Mouse (Mus musculus) kidney, postnatal 25 days (tissue): ENCODE results near the gene Ppp1r12c.
"Not testable (repeated sequence)": the region's sequence is repeated elsewhere in the genome, so short reads cannot be mapped to it uniquely, and the experiment has no call there.

Source experiments
- DNase-seq, 2 experiments: peaks; one replicate each; pipeline ENCODE4 v3.0.0; 2021; ENCODE audit warnings: mixed read lengths in 2 of 2

The Ppp1r12c gene

DNA sequence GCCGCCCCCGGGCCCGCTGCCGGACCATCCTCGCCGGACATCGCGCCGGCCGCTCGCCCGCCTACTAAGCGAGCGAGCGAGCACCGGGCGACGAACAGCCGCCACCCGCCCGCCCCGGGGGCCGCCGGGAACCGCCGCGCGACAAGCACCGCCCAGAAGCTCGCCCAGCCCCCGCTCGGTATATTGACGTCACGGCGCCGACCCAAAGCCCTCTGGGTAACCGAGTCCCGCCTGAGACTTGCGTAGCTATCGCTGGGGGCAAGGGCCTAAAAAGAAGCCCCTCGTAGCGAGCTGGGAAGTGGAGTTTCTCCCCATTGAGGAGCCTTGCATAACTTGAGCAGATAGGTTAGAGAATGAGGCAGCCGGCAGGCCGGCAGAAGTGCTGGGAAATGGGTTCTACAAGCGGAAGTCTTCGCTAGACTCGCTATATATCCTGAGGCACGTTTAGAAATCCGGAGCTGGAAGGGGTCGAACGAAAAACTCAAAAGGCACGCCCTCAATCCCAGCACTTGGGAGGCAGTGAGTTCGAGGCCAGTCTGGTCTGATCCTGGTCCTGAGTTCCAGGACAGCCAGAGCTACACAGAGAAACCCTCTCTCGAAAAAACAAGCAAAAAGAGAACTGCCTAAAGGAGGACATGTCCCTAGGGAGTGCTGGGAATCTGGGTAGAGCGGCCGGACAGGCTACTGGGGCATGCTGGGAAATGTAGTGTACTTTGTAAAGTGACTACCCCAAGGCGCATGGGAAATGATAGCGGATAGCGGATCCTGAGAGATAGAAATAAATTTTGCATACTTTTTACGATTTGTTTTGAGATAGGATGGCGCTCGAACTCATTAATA lies at the start of gene Ppp1r12c:
Ppp1r12c (minus strand) TSS at position 123 of the 840 bp plus-strand sequence.
- peak; percentile 96 to 97 for DNase-seq

DNA sequence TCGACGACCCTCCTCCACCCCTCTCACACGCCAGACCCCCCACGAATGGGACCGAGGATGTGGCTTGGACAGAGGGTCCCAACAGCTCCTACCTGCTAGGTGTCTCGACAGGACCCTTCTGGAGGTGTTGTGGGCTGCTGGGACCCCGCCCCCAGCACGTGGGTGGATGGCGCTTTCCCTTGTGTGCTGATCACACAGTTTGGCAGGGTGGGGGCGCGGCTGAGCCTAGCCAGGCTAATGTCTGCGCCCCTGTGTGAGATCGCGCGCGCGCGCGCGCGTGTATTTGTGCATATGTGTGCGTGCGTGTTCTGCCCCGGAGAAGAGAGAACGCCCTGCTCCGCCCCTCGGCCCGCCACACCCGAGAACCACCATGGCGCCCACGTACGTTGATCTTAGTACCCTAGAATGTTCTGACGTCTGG lies 45.8 kb upstream of the Ppp1r12c start, which contains the start of gene Syt5:
Syt5 (minus strand) TSS at position 321 of the 421 bp plus-strand sequence.
- no peak for DNase-seq

- peak; percentile 38 to 72 for DNase-seq
These were observed 45.2 kb upstream of the Ppp1r12c start for GRCm38 (mm10) chr7:4546591-4547131.

- DNase-seq: no peak
These were observed 44.6 kb upstream of the Ppp1r12c start for GRCm38 (mm10) chr7:4546050-4546449.

DNA sequence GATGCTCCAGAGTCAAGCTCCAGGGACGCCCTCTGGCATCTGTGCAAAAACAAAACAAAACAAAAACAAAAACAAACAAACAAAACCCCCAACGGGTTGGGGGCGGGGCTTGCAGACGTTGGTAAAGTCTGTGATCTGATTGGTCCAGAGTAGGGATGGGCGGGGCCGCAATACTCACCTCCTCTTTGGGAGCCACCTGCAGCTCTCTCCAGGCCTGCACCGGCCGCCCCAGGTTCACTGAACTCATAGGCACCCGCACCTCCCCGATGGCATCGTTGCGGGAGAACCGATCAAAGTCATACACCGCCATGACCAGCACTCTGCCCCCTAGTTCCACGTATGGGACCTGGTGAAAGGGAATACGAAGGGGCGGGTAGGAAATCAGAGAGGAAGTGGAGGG lies 40.5 kb upstream of the Ppp1r12c start:
- no peak for DNase-seq

- no peak for DNase-seq
These were observed 39.9 kb upstream of the Ppp1r12c start for GRCm38 (mm10) chr7:4541344-4541743.

DNA sequence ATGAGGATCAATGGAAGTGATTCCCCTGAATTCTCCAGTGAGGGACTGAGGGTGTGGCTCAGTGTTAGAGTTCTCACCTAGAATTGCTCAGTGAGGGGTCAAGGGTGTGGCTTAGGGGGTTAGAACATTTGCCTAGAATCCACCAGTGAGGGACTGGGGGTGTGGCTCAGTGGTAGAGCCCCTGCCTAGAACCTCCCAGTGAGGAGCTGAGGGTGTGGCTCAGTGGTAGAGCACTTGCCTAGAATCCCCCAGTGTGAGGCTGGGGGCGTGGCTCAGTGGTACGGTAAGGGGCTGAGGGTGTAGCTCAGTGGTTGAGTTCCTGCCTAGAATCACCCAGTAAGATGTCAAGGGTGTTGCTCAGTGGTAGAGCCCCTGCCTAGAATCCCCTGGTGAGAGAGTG lies 37.5 kb upstream of the Ppp1r12c start:
- no peak for DNase-seq

DNA sequence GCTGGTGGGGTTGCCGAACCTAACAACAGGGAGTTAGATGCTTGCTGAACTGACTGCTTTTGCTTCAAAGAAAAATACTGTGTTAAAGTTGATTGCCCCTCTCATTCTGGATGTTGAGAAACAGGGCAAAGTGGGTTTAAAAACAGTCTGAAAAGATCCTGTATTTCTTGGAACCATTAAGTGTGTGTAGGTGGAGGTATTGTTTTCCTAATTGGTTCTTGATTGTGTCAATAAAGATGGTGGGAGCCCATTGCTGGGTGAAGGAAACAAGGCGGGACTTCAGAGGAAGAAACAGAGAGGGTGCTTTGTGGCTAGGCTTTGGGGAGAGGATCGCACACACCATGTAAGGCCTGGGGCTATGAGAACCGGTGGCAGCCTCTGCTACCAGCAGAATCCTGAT lies 35.7 kb upstream of the Ppp1r12c start:
- DNase-seq: no peak

GRCm38 (mm10) chr7:4536369-4536768 lies 34.9 kb upstream of the Ppp1r12c start:
- DNase-seq: no peak

DNA sequence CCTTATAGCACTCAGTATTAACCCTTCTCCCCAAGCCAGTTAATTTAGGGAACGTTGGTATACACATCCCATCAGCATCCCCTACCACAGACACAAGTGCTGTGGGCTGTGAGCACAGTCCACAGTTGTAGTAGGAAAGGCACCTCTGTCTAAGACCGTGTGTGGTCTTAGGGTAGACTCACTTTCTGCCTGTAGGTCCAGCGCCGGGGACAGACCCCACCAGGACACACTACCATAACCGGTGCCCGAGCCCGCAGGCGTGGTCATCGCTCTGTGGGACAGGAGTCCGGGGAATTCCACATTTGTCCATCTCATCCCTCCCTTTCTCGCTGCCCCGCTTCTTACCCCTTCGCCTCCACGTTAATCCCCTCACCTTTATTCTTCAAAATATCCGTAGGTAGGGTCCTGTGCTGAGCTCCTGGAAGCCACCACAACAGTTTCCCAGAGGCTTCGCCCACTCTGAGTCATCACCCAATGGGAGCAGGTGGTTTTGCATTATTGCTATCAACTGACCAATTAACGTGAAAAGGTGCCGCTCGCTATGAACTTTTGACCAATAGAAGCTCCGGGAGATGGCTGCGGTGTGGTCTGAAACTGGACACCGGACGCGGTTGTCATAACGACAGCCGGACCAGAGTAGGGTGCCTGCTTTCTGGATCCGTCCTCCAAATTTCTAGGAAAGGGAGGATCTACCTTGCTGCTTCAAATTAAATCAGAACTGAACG lies 30.7 kb upstream of the Ppp1r12c start, which contains the start of gene Dnaaf3:
Dnaaf3 (minus strand) TSS at position 449 of the 725 bp plus-strand sequence.
- peak; percentile 81 to 92 for DNase-seq

- DNase-seq: not testable (repeated sequence)
These were observed 28.7 kb upstream of the Ppp1r12c start for GRCm38 (mm10) chr7:4530166-4530565.

DNA sequence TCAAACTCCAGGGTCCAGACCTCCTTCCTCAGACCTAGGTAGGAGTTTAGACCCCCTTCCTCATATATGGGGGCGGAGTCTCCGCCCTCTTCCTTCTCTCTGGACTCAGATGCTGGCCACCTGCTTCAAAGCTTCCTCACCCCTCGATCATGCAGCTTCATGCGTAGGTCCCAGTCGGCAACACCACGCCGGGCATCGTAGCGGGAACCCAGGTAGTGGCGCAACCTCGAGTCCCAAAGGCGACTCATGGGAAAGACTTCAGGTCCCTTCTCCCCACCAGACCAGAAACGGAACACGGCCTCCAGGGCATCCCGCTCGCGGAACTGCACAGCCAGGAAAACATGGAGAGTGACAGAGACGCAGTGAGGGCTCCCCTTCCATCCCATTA lies 25.8 kb upstream of the Ppp1r12c start:
- no peak for DNase-seq

GRCm38 (mm10) chr7:4526341-4527301 lies 25.1 kb upstream of the Ppp1r12c start:
- peak; percentile 73 to 80 for DNase-seq

GRCm38 (mm10) chr7:4524212-4524922 lies 22.9 kb upstream of the Ppp1r12c start, which contains the start of gene Tnni3:
Gene Tnni3, minus strand, starts transcription at chr7:4524229.
- peak; percentile 48 to 54 for DNase-seq

DNA sequence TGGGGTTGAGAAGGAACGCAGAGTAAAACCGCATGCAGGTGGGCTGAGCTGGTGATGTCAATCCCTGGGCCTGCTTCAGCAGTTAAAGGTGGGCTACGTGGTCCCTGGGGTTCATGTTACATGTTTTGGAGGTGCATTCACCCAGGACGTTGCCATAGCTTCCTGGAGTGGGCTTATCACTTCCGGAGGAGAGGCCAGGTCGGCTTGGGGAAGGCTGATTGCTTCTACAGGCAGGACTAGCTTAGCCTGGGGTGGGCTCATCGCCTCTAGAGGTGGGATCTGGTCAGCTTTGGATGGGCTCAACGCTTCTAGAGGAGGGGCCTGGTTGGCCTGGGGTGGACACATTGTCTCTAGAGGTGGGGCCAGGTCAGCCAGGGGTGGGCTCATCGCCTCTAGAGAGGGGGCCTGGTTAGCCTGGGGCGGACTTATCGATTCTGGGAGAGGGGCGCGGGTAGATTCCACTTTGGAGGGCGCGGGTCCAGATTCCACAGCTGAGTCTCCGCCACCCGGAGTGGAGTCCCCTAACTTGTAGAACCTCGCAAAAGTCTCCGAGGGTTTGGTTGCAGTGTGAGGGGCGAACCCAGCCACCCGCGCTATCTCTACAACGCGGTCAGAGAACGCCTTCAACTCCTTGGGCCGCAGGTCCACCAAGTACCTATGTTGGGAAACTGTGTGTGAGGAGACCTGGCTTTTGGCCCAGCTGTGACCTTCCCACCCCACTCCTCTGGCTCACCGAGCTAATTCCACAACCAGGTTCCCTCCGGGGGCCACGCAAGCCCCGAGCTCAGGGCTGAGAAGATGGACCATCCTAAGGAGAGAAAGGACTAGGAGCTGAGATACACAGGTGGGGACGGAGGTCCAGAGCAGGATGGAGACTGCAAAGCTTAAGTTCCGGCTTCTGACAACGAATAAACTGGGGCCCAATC lies 22.0 kb upstream of the Ppp1r12c start:
- no peak for DNase-seq

GRCm38 (mm10) chr7:4522292-4522691 lies 20.8 kb upstream of the Ppp1r12c start:
- no peak for DNase-seq

GRCm38 (mm10) chr7:4521231-4522003 lies 19.9 kb upstream of the Ppp1r12c start:
- no peak for DNase-seq

DNA sequence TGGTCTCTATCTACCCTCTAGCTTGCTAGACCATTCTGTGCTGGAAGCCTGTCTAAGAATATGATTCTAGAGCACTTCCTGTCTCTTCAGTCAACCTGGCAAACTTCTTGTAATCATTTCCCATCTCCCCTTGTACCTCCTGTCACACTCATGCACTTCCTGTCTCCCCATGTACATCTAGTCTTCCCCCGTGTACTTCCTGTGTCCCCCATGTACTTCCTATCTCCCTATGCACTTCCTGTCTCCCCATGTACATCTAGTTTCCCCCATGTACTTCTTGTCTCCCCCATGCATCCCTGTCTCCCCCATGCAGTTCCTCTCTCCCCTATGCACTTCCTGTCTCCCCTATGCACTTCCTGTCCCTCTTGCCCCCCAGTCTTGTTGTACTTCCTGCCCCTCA lies 17.0 kb upstream of the Ppp1r12c start:
- no peak for DNase-seq

DNA sequence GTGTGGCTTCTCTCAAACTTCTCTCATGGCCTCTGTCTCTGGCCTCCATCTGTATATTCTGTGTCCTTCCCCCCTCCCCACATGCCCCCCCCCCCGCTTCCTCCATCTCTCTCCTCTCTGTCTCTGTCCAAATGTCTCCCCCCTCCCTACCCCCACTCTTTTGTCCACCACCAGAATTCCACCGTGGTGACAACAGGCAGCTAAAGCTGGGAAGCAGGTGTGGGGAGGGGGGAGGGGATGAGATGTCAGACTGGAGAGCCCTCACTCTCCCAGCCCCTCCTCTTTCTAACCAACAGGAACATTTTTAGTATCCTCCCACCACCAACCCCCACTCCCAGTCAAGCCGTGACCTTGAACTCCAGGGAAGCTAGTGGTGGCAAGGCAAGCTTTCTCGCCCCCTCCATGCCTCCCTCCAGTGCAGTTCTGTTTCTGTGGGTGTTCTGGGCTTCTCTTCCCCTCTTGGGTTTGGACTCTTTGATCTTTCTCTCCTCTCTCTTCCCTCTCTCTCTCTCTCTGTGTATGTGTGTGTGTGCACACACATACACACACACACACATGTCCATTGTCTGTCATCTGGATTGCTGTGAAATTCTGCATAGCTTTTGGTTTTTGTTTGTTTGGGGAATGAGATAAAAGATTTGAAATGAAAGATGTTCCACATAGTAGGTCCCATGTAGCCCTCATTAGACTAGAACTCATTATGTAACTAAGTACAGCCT lies 15.0 kb upstream of the Ppp1r12c start, which contains the start of gene Tnnt1:
Tnnt1 (minus strand) TSS at position 51 of the 719 bp plus-strand sequence.
- DNase-seq: no peak
